Mouse (Mus musculus) stomach, embryonic 16.5 days (tissue): ENCODE results near the gene Gsdma3. TPM values are rescaled to one million over a fixed set of nuclear protein-coding genes. Genes with fewer than 3 reads are reported as not detected.

Experiments
- ATAC-seq: fragments of 200-750 bp; cut with Nextera tagmentation; 2 replicates; pipeline ENCODE4 v1.8.0; 2017; ENCODE audit warnings: moderate number of reproducible peaks, moderate TSS enrichment; ENCODE audit not compliant: insufficient read depth, low FRiP score
- H3K27ac ChIP-seq: fragments of 300-500 bp; sonication (generic); 2 replicates; pipeline ENCODE4 v1.5.1; 2014; ENCODE audit warnings: low read length
- H3K27me3 ChIP-seq: fragments of 300-500 bp; sonication (generic); 2 replicates; pipeline ENCODE4 v1.6.1; 2014; ENCODE audit warnings: low read length, control low read depth, mixed read lengths; ENCODE audit not compliant: control insufficient read depth, insufficient read depth
- H3K36me3 ChIP-seq: fragments of 300-500 bp; sonication (generic); 2 replicates; pipeline ENCODE4 v1.6.1; 2014; ENCODE audit warnings: low read length; ENCODE audit not compliant: control insufficient read depth, insufficient read depth
- H3K4me1 ChIP-seq: fragments of 300-500 bp; sonication (generic); 2 replicates; pipeline ENCODE4 v1.6.1; 2014; ENCODE audit warnings: low read length, control low read depth, mixed read lengths; ENCODE audit not compliant: control insufficient read depth, insufficient read depth
- H3K4me2 ChIP-seq: fragments of 300-500 bp; sonication (generic); 2 replicates; pipeline ENCODE4 v1.6.1; 2014; ENCODE audit warnings: low read depth, low read length, mixed read lengths
- H3K4me3 ChIP-seq: fragments of 300-500 bp; sonication (generic); replicated peaks from 2 replicates; pipeline ENCODE4 v1.5.1; 2014; ENCODE audit warnings: mild to moderate bottlenecking, low read length
- H3K9ac ChIP-seq: fragments of 300-500 bp; sonication (generic); 2 replicates; pipeline ENCODE4 v1.6.1; 2014; ENCODE audit warnings: low read length
- H3K9me3 ChIP-seq: fragments of 300-500 bp; sonication (generic); replicated peaks from 2 replicates; pipeline ENCODE4 v1.6.1; 2016; ENCODE audit warnings: low read length, control low read depth; ENCODE audit not compliant: control insufficient read depth
- WGBS: fragments of 180-500 bp; shearing (Covaris S2); extraction: QIAGEN DNeasy Blood & Tissue Kit; methylation state at CpG from one replicate; pipeline ENCODE4 v1.1.7; 2014; 5-methylcytosine and 5-hydroxymethylcytosine counted together
- polyA plus RNA-seq: library from polyadenylated mRNA; unstranded; fragments of >200 nt; fragmentation: Nextera tagmentation; extraction: Ambion mirVana; gene quantifications from 2 replicates; pipeline ENCODE4 v1.2.1, GENCODE M21; 2015

The Gsdma3 gene
- polyA plus RNA-seq, 1 experiment from 2014 or later, result not detected

DNA sequence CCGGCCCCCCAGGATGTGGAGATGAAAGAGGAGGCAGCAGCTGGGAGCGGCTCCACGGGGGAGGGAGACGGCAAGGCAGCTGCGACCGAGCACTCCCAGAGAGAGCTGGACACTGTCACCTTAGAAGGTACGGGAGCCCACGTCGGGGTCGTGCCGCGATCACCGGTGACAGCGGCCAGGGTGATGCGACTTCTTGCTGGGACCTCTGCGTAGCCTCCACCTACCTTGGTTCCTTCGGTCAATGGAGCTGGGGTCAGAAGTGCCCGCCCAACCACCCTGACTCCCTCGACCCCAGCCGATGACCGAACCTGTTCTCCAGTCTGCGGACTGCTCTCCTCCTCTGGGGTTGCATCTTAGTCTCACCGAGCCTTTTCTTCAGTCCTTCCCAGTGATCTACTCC lies 56.7 kb downstream of the Gsdma3 start:
- Histone ChIP-seq H3K4me2 (peak overlapping the region; percentile 86), H3K36me3 (peaks cover 15% of the 10 kb centered on the region), H3K4me3 (peak overlapping the region; percentile 96), H3K9me3 (no peaks in the 10 kb centered on the region), H3K27ac (peak overlapping the region; percentile 80), H3K27me3 (no peaks in the 10 kb centered on the region), H3K9ac (peak overlapping the region; percentile 97), H3K4me1 (peaks cover 12% of the 10 kb centered on the region)
- no peak; the same call in 1 of the 2 replicates for ATAC-seq
- WGBS, result 1% methylated on average over 23 of the region's 23 CpGs

DNA sequence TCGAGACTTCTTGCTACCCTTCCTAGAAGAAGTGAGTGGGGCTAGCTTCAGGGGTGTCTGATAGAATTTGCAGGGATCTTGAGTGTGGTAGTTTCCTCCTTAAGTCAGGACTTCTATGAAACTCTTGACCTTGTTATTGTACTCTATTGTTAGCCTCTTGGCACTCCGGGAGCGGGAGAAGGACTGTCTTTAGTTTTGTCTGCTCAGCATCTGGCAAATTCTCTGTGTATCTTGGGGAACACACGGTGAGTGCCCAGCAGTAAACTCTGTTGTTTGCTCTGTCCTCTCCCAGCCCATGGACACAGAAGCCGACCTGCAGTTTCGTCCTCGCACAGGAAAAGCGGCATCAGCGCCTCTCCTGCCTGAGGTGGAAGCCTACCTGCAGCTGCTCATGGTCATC lies 59.5 kb downstream of the Gsdma3 start:
- Histone ChIP-seq H3K9ac (no peak overlapping the region), H3K27ac (no peak overlapping the region), H3K4me3 (no peak overlapping the region), H3K9me3 (no peaks in the 10 kb centered on the region), H3K4me2 (no peak overlapping the region), H3K4me1 (peaks cover 12% of the 10 kb centered on the region), H3K36me3 (peaks cover 26% of the 10 kb centered on the region), H3K27me3 (no peaks in the 10 kb centered on the region)
- no peak for ATAC-seq
- WGBS, result 88% methylated on average over 9 of the region's 9 CpGs

- H3K4me3 ChIP-seq, result no peak overlapping the region
- no peak overlapping the region for H3K9ac ChIP-seq
- no peak for ATAC-seq
- H3K4me2 ChIP-seq, result no peak overlapping the region
- H3K9me3 ChIP-seq, result no peaks in the 10 kb centered on the region
- H3K27ac ChIP-seq, result no peak overlapping the region
- peaks cover 40% of the 10 kb centered on the region for H3K36me3 ChIP-seq
- WGBS, result 73% methylated on average over 4 of the region's 4 CpGs
- H3K27me3 ChIP-seq, result no peaks in the 10 kb centered on the region
- peaks cover 9% of the 10 kb centered on the region for H3K4me1 ChIP-seq
These were observed 60.8 kb downstream of the Gsdma3 start for GRCm38 (mm10) chr11:98686976-98687375.

Other genes starting within 250 kb of the Gsdma3 start
- 0.57 and 9.3 TPM in 2 replicates for gene Tcap, start 242.5 kb upstream of the Gsdma3 start, polyA plus RNA-seq
- 0.15 TPM in 1 of 2 replicates, not detected in the other for gene Pnmt, start 239.9 kb upstream of the Gsdma3 start, polyA plus RNA-seq
- gene Pgap3, start 225.9 kb upstream of the Gsdma3 start, polyA plus RNA-seq, result 16.4 and 17.0 TPM in 2 replicates
- gene Erbb2, start 213.9 kb upstream of the Gsdma3 start, polyA plus RNA-seq, result 52.1 and 62.2 TPM in 2 replicates
- gene Mien1, start 187.4 kb upstream of the Gsdma3 start, polyA plus RNA-seq, result 152 and 157 TPM in 2 replicates
- gene Grb7, start 180.0 kb upstream of the Gsdma3 start, polyA plus RNA-seq, result 44.3 and 53.1 TPM in 2 replicates
- 0.31 and 0.54 TPM in 2 replicates for gene Ikzf3, start 80.3 kb upstream of the Gsdma3 start, polyA plus RNA-seq
- 0.18 and 0.19 TPM in 2 replicates for gene Zpbp2, start 75.3 kb upstream of the Gsdma3 start, polyA plus RNA-seq
- gene Ormdl3, start 39.0 kb upstream of the Gsdma3 start, polyA plus RNA-seq, result 56.8 and 61.0 TPM in 2 replicates
- gene Lrrc3c, start 28.1 kb upstream of the Gsdma3 start, polyA plus RNA-seq, result not detected in 2 replicates
- gene Gm12355, start 699 bp upstream of the Gsdma3 start, polyA plus RNA-seq, result 0.39 and 1.6 TPM in 2 replicates
- gene Gsdma2, start 20.4 kb downstream of the Gsdma3 start, polyA plus RNA-seq, result 0.45 and 0.87 TPM in 2 replicates
- 3.7 and 8.3 TPM in 2 replicates for gene Gsdma, start 38.0 kb downstream of the Gsdma3 start, polyA plus RNA-seq
- 147 and 157 TPM in 2 replicates for gene Psmd3, start 56.2 kb downstream of the Gsdma3 start, polyA plus RNA-seq
- gene Csf3, start 74.9 kb downstream of the Gsdma3 start, polyA plus RNA-seq, result not detected in 2 replicates
- gene Med24, start 103.1 kb downstream of the Gsdma3 start, polyA plus RNA-seq, result 42.2 and 44.2 TPM in 2 replicates
- 32.9 and 37.8 TPM in 2 replicates for gene Thra, start 114.3 kb downstream of the Gsdma3 start, polyA plus RNA-seq
- 2.6 and 4.1 TPM in 2 replicates for gene Nr1d1, start 149.0 kb downstream of the Gsdma3 start, polyA plus RNA-seq
- 18.0 and 18.4 TPM in 2 replicates for gene Msl1, start 169.2 kb downstream of the Gsdma3 start, polyA plus RNA-seq
- gene Casc3, start 178.5 kb downstream of the Gsdma3 start, polyA plus RNA-seq, result 25.1 and 26.3 TPM in 2 replicates
- gene Rapgefl1, start 210.4 kb downstream of the Gsdma3 start, polyA plus RNA-seq, result 6.5 and 7.8 TPM in 2 replicates
- gene Wipf2, start 237.3 kb downstream of the Gsdma3 start, polyA plus RNA-seq, result 5.0 and 5.3 TPM in 2 replicates